Mouse (Mus musculus) common myeloid progenitor, adult 5-6 weeks (primary cell): Measurements from ENCODE around the gene Anks3. TPM values are rescaled to one million over a fixed set of nuclear protein-coding genes. Genes with fewer than 3 reads are reported as not detected.

ENCODE experiments used
- ATAC-seq: replicated peaks from 2 replicates; pipeline ENCODE4 v1.8.0; 2016; ENCODE audit warnings: low read depth, mild to moderate bottlenecking, moderate TSS enrichment, inconsistent platforms; ENCODE audit not compliant: poor library complexity, severe bottlenecking
- total RNA-seq: library from RNA; stranded (forward); fragments of 200-1000, 187-1606 nt; gene quantifications from 2 replicates; pipeline ENCODE4 v1.2.3, GENCODE M21; 2017

Anks3 gene
- total RNA-seq, 1 experiment from 2014 or later = 25.4 TPM

DNA sequence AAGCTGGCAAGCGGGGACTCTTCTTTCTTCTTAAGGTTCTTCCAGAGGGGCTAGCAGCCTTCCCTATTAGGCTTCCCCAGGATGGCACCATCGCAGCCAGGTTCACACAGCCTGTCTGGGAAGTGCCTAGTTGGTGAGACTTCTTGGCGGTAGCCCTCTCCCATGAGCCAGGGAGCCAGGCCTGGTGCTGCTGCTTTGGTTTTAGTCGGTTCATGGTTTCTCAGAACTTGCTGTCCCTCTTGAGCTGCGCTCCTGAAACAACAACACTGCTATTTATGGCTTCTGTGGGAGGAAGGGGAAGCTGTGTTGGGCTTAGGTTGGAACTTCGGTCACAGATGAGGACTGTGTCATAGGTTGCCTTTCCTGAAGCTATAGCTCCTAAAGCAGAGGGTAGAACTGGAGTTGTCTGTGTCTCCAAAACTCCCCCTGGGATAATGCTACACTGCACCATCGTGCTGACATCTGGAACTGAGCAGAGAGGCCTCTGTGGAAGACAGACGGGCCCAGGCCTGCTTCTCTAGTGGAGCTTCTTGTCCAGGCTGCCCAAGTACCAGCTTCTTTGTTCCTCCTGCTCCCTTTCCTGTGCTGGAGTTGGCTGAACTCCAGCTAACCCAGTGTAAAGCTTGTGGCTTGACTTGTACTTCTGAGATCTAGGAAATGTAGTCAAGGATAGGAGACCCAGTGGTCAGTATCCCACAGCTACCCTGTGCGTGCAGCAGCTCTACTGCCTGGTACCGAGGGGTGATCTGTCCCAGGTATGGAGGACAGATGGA, 27.9 kb downstream of the Anks3 start:
- ATAC-seq = peak; percentile 9; the same call in 1 of the 2 replicates

- ATAC-seq = no peak
Observed at GRCm38 (mm10) chr16:4935430-4935829, 28.6 kb downstream of the Anks3 start.

DNA sequence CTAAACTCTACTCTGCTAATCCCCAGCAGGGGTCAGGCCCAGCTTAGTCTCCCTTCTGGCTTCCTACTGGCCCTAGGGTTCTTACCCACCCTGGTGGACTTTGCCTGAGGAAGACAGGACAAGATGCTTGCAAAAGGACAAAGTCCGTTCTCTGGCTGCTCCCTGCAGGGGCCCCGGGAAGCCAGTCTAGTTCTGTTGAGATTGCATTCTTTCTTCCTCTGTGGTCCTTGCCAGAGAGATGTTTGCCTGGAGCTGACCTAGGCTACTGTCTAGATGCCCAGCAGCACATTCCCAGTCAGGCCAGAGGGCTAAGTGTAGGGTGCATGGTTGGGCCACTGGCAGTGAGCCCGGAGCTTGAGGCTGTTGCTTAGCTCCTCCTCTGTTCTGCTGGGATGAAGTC, 31.6 kb downstream of the Anks3 start:
- ATAC-seq = no peak

- ATAC-seq = no peak
Observed at GRCm38 (mm10) chr16:4928474-4928873, 35.5 kb downstream of the Anks3 start.

DNA sequence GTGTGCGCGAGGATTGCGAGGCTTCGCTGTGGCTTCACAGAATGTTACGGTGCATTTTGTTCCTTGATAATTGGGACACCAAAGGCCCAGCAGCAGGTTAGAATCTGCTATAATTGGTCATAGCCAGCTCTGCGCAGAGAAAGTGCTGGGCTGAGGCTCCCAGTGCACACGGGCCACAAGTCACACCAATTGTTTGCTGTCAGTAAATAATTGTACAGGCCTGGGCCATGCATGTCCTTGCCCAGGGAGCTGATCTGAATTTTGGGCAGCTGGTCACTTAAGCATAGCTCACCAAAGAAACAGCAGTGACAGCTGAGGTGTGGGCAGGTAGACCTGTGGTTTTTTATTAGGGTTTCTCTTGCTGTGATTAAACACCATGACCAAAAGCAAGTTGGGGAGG, 36.0 kb downstream of the Anks3 start:
- ATAC-seq = no peak

DNA sequence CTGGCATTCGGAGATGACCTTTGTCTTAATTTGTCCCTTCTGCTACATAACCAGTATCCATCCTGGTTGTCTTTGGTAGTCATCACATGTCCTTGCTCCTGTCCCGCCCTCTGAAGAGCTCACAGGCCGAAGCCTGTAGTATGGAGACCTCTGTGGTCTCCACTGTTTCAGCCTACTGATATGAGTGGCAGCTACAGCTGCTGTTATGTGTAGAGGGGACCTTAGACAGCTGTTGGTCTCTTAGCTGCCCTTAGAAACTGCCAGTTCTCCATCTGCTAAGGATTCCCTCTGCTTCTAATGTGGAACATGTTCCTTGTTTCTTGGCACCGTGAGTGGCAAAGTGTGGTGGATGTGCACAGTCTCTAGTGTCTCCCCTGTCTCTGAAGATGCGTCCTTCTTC, 40.0 kb downstream of the Anks3 start:
- ATAC-seq = no peak

- no peak for ATAC-seq
Observed at GRCm38 (mm10) chr16:4922481-4922880, 41.5 kb downstream of the Anks3 start.

- ATAC-seq = peak; percentile 75
Observed at GRCm38 (mm10) chr16:4920556-4920955, 43.4 kb downstream of the Anks3 start.

DNA sequence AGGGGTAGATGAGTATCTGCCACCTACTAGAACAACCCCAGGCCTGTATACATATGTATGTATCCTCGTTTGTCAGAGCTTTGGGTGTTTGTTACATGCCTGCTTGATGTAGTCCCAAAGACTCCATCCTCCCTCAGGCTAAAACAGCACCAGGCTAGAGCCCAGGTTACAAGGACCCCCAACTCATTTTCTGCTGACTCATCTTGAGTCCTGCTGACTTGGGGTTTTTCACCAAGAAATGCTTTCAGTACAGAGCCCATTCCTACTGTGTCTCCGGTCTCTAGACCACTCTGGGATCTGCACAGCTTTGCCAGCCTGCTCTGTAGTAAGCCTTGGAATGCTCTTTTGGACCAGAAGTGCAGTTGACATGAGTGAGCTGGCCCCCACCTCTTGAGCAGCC, 47.4 kb downstream of the Anks3 start:
- ATAC-seq = no peak

GRCm38 (mm10) chr16:4915931-4916330, 48.1 kb downstream of the Anks3 start:
- no peak for ATAC-seq

- ATAC-seq = peak; percentile 70
Observed at GRCm38 (mm10) chr16:4913783-4914735, 49.9 kb downstream of the Anks3 start.

GRCm38 (mm10) chr16:4912907-4913782, 50.9 kb downstream of the Anks3 start:
- ATAC-seq = peak; percentile 63

- ATAC-seq = no peak
Observed at GRCm38 (mm10) chr16:4912074-4912648, 51.8 kb downstream of the Anks3 start.

- ATAC-seq = no peak
Observed at GRCm38 (mm10) chr16:4910758-4911157, 53.2 kb downstream of the Anks3 start.

DNA sequence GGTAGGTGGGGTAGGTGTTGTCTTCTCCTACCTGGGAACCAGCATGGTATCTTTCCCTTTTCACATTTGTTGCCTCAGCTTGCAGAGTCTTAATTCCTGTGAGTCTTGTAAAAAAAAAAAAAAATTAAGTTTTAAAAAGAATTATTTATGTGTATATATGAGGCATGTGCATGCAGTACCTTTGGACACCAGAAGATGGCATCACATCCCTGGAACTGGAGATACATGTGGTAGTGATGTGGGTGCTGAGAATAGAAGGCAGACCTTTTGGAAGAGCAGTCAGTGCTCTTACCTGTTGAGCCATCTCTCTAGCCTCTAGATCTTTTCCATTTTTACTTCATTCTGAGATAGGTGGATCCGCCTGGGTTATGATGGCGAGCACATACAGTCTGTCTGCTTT, 54.3 kb downstream of the Anks3 start:
- ATAC-seq = no peak

- peak; percentile 91 for ATAC-seq
Observed at GRCm38 (mm10) chr16:4907972-4908371, 56.0 kb downstream of the Anks3 start.

GRCm38 (mm10) chr16:4907386-4907785, 56.6 kb downstream of the Anks3 start:
- ATAC-seq = no peak

DNA sequence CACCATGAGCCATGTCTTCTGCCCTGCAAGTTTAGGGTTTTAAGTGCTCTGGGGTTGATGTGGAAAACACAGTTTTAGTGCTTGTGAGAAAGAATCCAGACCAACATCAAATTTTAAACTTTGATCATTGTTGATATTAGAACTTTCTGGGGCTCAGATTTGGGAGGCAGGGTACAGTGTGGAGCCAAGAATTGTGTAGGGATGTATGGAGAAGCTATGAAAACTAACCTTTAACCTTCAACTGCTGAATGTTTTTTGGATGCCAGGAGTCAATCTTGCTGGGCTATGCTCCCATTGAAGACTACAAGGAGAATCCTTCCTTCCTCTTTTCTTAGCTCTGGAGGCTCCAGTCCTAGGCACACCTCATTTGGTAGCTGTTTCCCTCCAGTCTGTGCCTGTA, 57.4 kb downstream of the Anks3 start:
- ATAC-seq = no peak

DNA sequence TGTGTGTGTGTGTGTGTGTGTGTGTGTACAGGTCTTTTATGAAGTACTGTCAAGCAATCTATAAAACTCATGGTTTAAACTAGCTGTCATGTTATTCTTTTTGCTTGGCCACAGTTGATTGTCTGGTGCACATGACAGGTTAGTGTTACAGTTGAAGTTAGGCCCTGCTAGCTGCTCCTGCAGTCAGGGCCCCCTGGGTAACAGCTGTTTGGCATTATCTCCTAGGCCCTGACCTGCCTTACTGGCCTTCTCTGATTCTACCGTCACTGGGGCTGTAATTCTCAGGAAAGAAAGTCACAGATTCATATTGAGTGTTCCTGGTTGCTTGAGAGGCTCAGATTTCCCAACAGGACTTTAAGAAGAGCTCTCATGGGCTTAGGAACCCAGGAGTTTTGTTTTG, 58.4 kb downstream of the Anks3 start:
- ATAC-seq = no peak

DNA sequence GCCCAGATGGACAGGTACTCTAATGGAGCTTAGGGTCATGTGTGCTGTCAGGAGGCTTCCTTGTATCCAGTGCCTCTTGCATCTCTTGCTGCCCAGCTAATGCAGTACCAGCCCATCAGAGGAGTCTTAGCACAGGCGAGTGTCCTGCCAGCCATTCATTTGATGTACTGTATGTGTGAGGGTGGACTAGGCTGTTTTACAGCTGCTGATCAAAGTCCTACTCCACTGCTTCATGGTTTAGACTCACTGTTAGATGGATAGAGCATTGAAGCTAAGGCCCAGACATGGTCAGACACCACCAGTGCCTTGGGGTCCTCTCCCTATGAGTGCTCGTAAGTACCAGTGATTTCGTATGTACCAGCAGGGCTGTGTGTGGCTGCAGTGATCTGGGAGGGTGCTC, 59.1 kb downstream of the Anks3 start:
- no peak for ATAC-seq
